Mouse (Mus musculus) ES-E14 (cell line): Measurements from ENCODE around the gene Lipc.

Experiments
- HCFC1 ChIP-seq: IDR thresholded peaks from 2 replicates; pipeline ENCODE4 v1.6.1; 2012; ENCODE audit warnings: low read length, inconsistent platforms, borderline replicate concordance; ENCODE audit not compliant: insufficient read depth
- MAFK ChIP-seq: IDR thresholded peaks from 2 replicates; pipeline ENCODE4 v1.6.1; 2014; ENCODE audit warnings: mild to moderate bottlenecking, low read depth, low read length, inconsistent platforms; ENCODE audit not compliant: insufficient read depth
- ZC3H11A ChIP-seq: IDR thresholded peaks from 2 replicates; pipeline ENCODE4 v1.6.1; 2012; ENCODE audit warnings: low read depth, mild to moderate bottlenecking, inconsistent platforms, low read length, borderline replicate concordance

- TF ChIP-seq HCFC1 (no peak), MAFK (no peak), ZC3H11A (no peak)
Observed at GRCm38 (mm10) chr9:70891431-70892133, 60.4 kb downstream of the Lipc start.
